Mouse (Mus musculus): ENCODE data around the gene Lsg1. TPM values are rescaled to one million over a fixed set of nuclear protein-coding genes. Genes with fewer than 3 reads are reported as not detected.

Gene Lsg1
- polyA plus RNA-seq, 1 experiment from 2014 or later, result 87.0 TPM

GRCm38 (mm10) chr16:30543386-30543785 lies 44.0 kb downstream of the Lsg1 start:
- Histone ChIP-seq H3K27me3 (ENCODE audit: control insufficient read depth, insufficient read depth, low read length) (no peaks in the 10 kb centered on the region), H3K36me3 (replicated peaks; ENCODE audit: control insufficient read depth, insufficient read depth, low read depth, low read length) (peaks cover 4% of the 10 kb centered on the region; the same call in 1 of the 2 replicates)

GRCm38 (mm10) chr16:30542826-30543225 lies 44.6 kb downstream of the Lsg1 start:
- no peaks in the 10 kb centered on the region for H3K9me3 ChIP-seq (replicated peaks; ENCODE audit: control insufficient read depth, low read length)
- no peaks in the 10 kb centered on the region for H3K4me1 ChIP-seq (ENCODE audit: control insufficient read depth, insufficient read depth, low read length)
- H3K27me3 ChIP-seq (ENCODE audit: control insufficient read depth, insufficient read depth, low read length), result no peaks in the 10 kb centered on the region
- no peak overlapping the region for H3K4me2 ChIP-seq (ENCODE audit: low read depth, low read length)
- no peak overlapping the region for H3K27ac ChIP-seq (replicated peaks; ENCODE audit: low read depth, low read length)
- DNase-seq (ENCODE audit: low spot score), result no peak
- 73% methylated on average over 6 of the region's 6 CpGs for WGBS
- no peak overlapping the region for H3K4me3 ChIP-seq (ENCODE audit: low read depth, low read length)
- no peak overlapping the region for H3K9ac ChIP-seq (replicated peaks; ENCODE audit: low read length)
- no peak for ATAC-seq (replicated peaks; ENCODE audit: insufficient number of reproducible peaks, low FRiP score, low TSS enrichment, low read depth)
- H3K36me3 ChIP-seq (replicated peaks; ENCODE audit: control insufficient read depth, insufficient read depth, low read depth, low read length), result peaks cover 4% of the 10 kb centered on the region; the same call in 1 of the 2 replicates

More at GRCm38 (mm10) chr16:30543386-30543785, 44.0 kb downstream of the Lsg1 start:
- H3K4me1 ChIP-seq (ENCODE audit: control insufficient read depth, insufficient read depth, low read length), result no peaks in the 10 kb centered on the region
- DNase-seq (ENCODE audit: low spot score) (no peak), ATAC-seq (replicated peaks; ENCODE audit: insufficient number of reproducible peaks, low FRiP score, low TSS enrichment, low read depth) (no peak)
- H3K9ac ChIP-seq (replicated peaks; ENCODE audit: low read length), result no peak overlapping the region
- H3K4me2 ChIP-seq (ENCODE audit: low read depth, low read length), result no peak overlapping the region
- no peaks in the 10 kb centered on the region for H3K9me3 ChIP-seq (replicated peaks; ENCODE audit: control insufficient read depth, low read length)
- H3K4me3 ChIP-seq (ENCODE audit: low read depth, low read length), result no peak overlapping the region
- WGBS, result 87% methylated on average over 9 of the region's 9 CpGs
- no peak overlapping the region for H3K27ac ChIP-seq (replicated peaks; ENCODE audit: low read depth, low read length)

DNA sequence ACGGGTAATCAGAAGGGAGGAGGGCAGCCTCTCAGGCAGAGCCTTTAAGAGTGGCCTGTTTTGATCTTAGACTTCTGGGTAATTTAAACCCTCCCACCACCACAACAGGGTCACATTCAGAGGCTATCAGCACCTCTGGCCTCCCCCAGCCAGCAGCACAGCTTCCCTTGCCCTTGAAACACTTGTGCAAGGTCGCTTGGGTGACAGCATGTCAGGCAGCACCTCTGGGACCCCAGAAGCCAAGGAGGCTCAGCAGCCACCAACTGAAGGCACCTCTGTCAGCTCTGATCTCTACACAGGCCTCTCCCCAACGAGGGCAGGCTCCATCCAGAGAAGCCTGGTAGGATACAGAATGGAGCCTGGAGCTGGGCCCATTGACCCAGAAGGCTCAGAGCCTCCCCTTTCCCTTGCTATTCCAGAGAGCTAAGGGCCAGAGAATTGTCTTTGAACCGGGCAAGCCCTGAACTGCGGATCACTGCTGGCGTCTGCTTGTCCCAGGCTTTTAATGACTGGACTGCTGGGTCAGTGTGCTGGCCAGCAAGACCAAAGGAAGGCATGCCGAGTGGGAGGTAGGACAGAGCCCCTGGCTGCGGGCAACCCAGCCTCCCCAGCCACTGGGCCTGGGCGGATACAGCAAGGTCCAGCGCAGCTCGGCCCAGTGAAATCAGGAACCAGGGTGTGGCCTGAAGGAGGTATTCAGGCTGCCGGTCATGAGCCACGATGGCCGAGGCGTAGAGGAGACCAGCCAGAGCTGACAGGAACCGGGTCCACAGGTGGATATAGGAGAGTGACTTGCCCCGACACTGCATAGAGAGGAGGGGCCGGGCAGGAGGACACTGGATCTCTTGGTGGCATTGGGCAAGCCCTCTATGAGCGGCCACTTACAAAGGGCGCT lies 47.0 kb downstream of the Lsg1 start:
- DNase-seq (ENCODE audit: low spot score), result no peak
- Histone ChIP-seq H3K27ac (replicated peaks; ENCODE audit: low read depth, low read length) (no peak overlapping the region), H3K9ac (replicated peaks; ENCODE audit: low read length) (peak overlapping the region; percentile 6; the same call in 1 of the 2 replicates), H3K4me1 (ENCODE audit: control insufficient read depth, insufficient read depth, low read length) (no peaks in the 10 kb centered on the region), H3K4me3 (ENCODE audit: low read depth, low read length) (no peak overlapping the region), H3K36me3 (replicated peaks; ENCODE audit: control insufficient read depth, insufficient read depth, low read depth, low read length) (no peaks in the 10 kb centered on the region), H3K4me2 (ENCODE audit: low read depth, low read length) (peak overlapping the region; percentile 13; the same call in 1 of the 2 replicates), H3K27me3 (ENCODE audit: control insufficient read depth, insufficient read depth, low read length) (no peaks in the 10 kb centered on the region), H3K9me3 (replicated peaks; ENCODE audit: control insufficient read depth, low read length) (no peaks in the 10 kb centered on the region)
- WGBS, result 69% methylated on average over 20 of the region's 20 CpGs
- peak; percentile 53; the same call in 1 of the 2 replicates for ATAC-seq (replicated peaks; ENCODE audit: insufficient number of reproducible peaks, low FRiP score, low TSS enrichment, low read depth)

- Histone ChIP-seq H3K27ac (replicated peaks; ENCODE audit: low read depth, low read length) (no peak overlapping the region), H3K36me3 (replicated peaks; ENCODE audit: control insufficient read depth, insufficient read depth, low read depth, low read length) (no peaks in the 10 kb centered on the region), H3K4me3 (ENCODE audit: low read depth, low read length) (no peak overlapping the region), H3K27me3 (ENCODE audit: control insufficient read depth, insufficient read depth, low read length) (no peaks in the 10 kb centered on the region), H3K9me3 (replicated peaks; ENCODE audit: control insufficient read depth, low read length) (no peaks in the 10 kb centered on the region), H3K4me1 (ENCODE audit: control insufficient read depth, insufficient read depth, low read length) (no peaks in the 10 kb centered on the region), H3K9ac (replicated peaks; ENCODE audit: low read length) (no peak overlapping the region), H3K4me2 (ENCODE audit: low read depth, low read length) (no peak overlapping the region)
- DNase-seq (ENCODE audit: low spot score) (peak; percentile 69), ATAC-seq (replicated peaks; ENCODE audit: insufficient number of reproducible peaks, low FRiP score, low TSS enrichment, low read depth) (no peak)
- WGBS, result 25% methylated on average over 10 of the region's 10 CpGs
Observed at GRCm38 (mm10) chr16:30539433-30539832, 48.0 kb downstream of the Lsg1 start.

- H3K27me3 ChIP-seq (ENCODE audit: control insufficient read depth, insufficient read depth, low read length), result no peaks in the 10 kb centered on the region
- WGBS, result 94% methylated on average over 1 of the region's 1 CpGs
- H3K9me3 ChIP-seq (replicated peaks; ENCODE audit: control insufficient read depth, low read length), result no peaks in the 10 kb centered on the region
- no peaks in the 10 kb centered on the region for H3K4me1 ChIP-seq (ENCODE audit: control insufficient read depth, insufficient read depth, low read length)
- H3K4me2 ChIP-seq (ENCODE audit: low read depth, low read length), result no peak overlapping the region
- no peak overlapping the region for H3K4me3 ChIP-seq (ENCODE audit: low read depth, low read length)
- H3K9ac ChIP-seq (replicated peaks; ENCODE audit: low read length), result no peak overlapping the region
- DNase-seq (ENCODE audit: low spot score) (no peak), ATAC-seq (replicated peaks; ENCODE audit: insufficient number of reproducible peaks, low FRiP score, low TSS enrichment, low read depth) (no peak)
- H3K36me3 ChIP-seq (replicated peaks; ENCODE audit: control insufficient read depth, insufficient read depth, low read depth, low read length), result no peaks in the 10 kb centered on the region
- no peak overlapping the region for H3K27ac ChIP-seq (replicated peaks; ENCODE audit: low read depth, low read length)
Observed at GRCm38 (mm10) chr16:30535075-30535474, 52.3 kb downstream of the Lsg1 start.

DNA sequence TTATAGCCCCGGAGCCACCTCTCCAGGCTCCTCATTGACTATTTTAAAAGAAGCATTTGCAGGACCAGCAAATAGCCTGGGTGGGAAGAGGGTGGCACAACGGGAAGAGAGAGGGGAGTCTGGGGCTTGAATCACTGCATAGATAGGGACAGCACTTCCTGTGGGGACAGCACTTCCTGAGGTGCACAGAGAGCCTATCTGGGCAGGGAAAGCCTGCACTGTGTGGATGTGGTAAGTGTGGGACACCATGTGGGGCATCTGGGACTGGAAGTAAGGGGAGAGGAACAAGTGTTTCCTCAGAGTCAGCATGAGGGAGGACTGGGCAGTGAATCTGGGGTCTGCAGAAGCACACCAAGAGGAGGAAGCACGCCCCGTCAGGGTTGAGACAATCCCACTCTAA lies 53.8 kb downstream of the Lsg1 start:
- no peak for ATAC-seq (replicated peaks; ENCODE audit: insufficient number of reproducible peaks, low FRiP score, low TSS enrichment, low read depth)
- H3K27me3 ChIP-seq (ENCODE audit: control insufficient read depth, insufficient read depth, low read length), result no peaks in the 10 kb centered on the region
- H3K36me3 ChIP-seq (replicated peaks; ENCODE audit: control insufficient read depth, insufficient read depth, low read depth, low read length), result no peaks in the 10 kb centered on the region
- H3K4me2 ChIP-seq (ENCODE audit: low read depth, low read length), result no peak overlapping the region
- H3K4me3 ChIP-seq (ENCODE audit: low read depth, low read length), result no peak overlapping the region
- no peak for DNase-seq (ENCODE audit: low spot score)
- 54% methylated on average over 4 of the region's 4 CpGs for WGBS
- no peaks in the 10 kb centered on the region for H3K9me3 ChIP-seq (replicated peaks; ENCODE audit: control insufficient read depth, low read length)
- no peaks in the 10 kb centered on the region for H3K4me1 ChIP-seq (ENCODE audit: control insufficient read depth, insufficient read depth, low read length)
- H3K27ac ChIP-seq (replicated peaks; ENCODE audit: low read depth, low read length), result no peak overlapping the region
- no peak overlapping the region for H3K9ac ChIP-seq (replicated peaks; ENCODE audit: low read length)

DNA sequence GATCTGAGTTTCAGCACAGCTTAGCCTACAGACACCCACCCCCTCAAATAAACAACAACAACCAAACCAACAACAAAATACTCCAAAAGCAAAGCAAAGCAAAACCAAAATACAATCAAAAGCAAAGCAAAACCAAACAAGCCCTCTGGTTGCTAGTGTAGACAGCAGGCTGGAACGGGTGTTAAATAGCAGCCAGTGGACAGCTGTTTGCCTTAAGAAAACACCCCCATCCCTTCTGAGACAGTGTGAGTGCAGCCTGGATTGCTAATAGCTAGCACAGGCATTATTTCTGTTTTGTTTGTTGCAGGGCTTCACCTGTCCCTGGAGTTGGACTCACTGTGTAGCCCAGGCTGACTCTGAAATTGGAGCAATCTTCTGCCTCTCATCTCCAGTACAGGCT lies 54.5 kb downstream of the Lsg1 start:
- Histone ChIP-seq H3K9ac (replicated peaks; ENCODE audit: low read length) (no peak overlapping the region), H3K27ac (replicated peaks; ENCODE audit: low read depth, low read length) (no peak overlapping the region), H3K27me3 (ENCODE audit: control insufficient read depth, insufficient read depth, low read length) (no peaks in the 10 kb centered on the region), H3K36me3 (replicated peaks; ENCODE audit: control insufficient read depth, insufficient read depth, low read depth, low read length) (no peaks in the 10 kb centered on the region), H3K4me2 (ENCODE audit: low read depth, low read length) (no peak overlapping the region), H3K4me1 (ENCODE audit: control insufficient read depth, insufficient read depth, low read length) (no peaks in the 10 kb centered on the region), H3K9me3 (replicated peaks; ENCODE audit: control insufficient read depth, low read length) (no peaks in the 10 kb centered on the region), H3K4me3 (ENCODE audit: low read depth, low read length) (no peak overlapping the region)
- 57% methylated on average over 1 of the region's 1 CpGs for WGBS
- no peak for DNase-seq (ENCODE audit: low spot score)
- no peak for ATAC-seq (replicated peaks; ENCODE audit: insufficient number of reproducible peaks, low FRiP score, low TSS enrichment, low read depth)

- DNase-seq (ENCODE audit: low spot score), result peak; percentile 70
- Histone ChIP-seq H3K36me3 (replicated peaks; ENCODE audit: control insufficient read depth, insufficient read depth, low read depth, low read length) (no peaks in the 10 kb centered on the region), H3K27me3 (ENCODE audit: control insufficient read depth, insufficient read depth, low read length) (no peaks in the 10 kb centered on the region), H3K9ac (replicated peaks; ENCODE audit: low read length) (no peak overlapping the region), H3K27ac (replicated peaks; ENCODE audit: low read depth, low read length) (no peak overlapping the region), H3K4me3 (ENCODE audit: low read depth, low read length) (no peak overlapping the region), H3K4me2 (ENCODE audit: low read depth, low read length) (no peak overlapping the region), H3K4me1 (ENCODE audit: control insufficient read depth, insufficient read depth, low read length) (no peaks in the 10 kb centered on the region), H3K9me3 (replicated peaks; ENCODE audit: control insufficient read depth, low read length) (no peaks in the 10 kb centered on the region)
- ATAC-seq (replicated peaks; ENCODE audit: insufficient number of reproducible peaks, low FRiP score, low TSS enrichment, low read depth), result no peak
- WGBS, result 29% methylated on average over 20 of the region's 20 CpGs
Observed at GRCm38 (mm10) chr16:30531761-30532406, 55.5 kb downstream of the Lsg1 start.

Measured in embryonic facial prominence, embryonic 11.5 days (tissue).